Mouse (Mus musculus): ENCODE measurements around the gene Ckap5. TPM values are rescaled to one million over a fixed set of nuclear protein-coding genes. Genes with fewer than 3 reads are reported as not detected.

Gene Ckap5
- polyA plus RNA-seq, 1 experiment, result 106 TPM

GRCm38 (mm10) chr2:91645354-91645753, 118.8 kb downstream of the Ckap5 start:
- no peak for DNase-seq (ENCODE audit: low read depth)
- TF ChIP-seq POLR2A (IDR thresholded peaks at IDR 0.05; ENCODE audit: borderline replicate concordance, extremely low read depth, insufficient read depth, insufficient read length, poor library complexity, severe bottlenecking) (no peak), CTCF (IDR thresholded peaks at IDR 0.05; ENCODE audit: borderline replicate concordance, extremely low read depth, insufficient read depth, insufficient read length) (no peak)

- no peak for TF ChIP-seq POLR2A (IDR thresholded peaks at IDR 0.05; ENCODE audit: borderline replicate concordance, extremely low read depth, insufficient read depth, insufficient read length, poor library complexity, severe bottlenecking)
- TF ChIP-seq CTCF (IDR thresholded peaks at IDR 0.05; ENCODE audit: borderline replicate concordance, extremely low read depth, insufficient read depth, insufficient read length), result no peak
- DNase-seq (ENCODE audit: low read depth), result no peak
Measured at GRCm38 (mm10) chr2:91645811-91646210, 119.2 kb downstream of the Ckap5 start.

- TF ChIP-seq POLR2A (IDR thresholded peaks at IDR 0.05; ENCODE audit: borderline replicate concordance, extremely low read depth, insufficient read depth, insufficient read length, poor library complexity, severe bottlenecking) (no peak), CTCF (IDR thresholded peaks at IDR 0.05; ENCODE audit: borderline replicate concordance, extremely low read depth, insufficient read depth, insufficient read length) (peak; percentile 64; the same call in 1 of the 2 replicates)
- peak; percentile 76 for DNase-seq (ENCODE audit: low read depth)
Measured at GRCm38 (mm10) chr2:91646733-91647132, 120.2 kb downstream of the Ckap5 start.

GRCm38 (mm10) chr2:91649152-91649551, 122.6 kb downstream of the Ckap5 start:
- TF ChIP-seq CTCF (IDR thresholded peaks at IDR 0.05; ENCODE audit: borderline replicate concordance, extremely low read depth, insufficient read depth, insufficient read length) (no peak), POLR2A (IDR thresholded peaks at IDR 0.05; ENCODE audit: borderline replicate concordance, extremely low read depth, insufficient read depth, insufficient read length, poor library complexity, severe bottlenecking) (no peak)
- DNase-seq (ENCODE audit: low read depth), result no peak

- DNase-seq (ENCODE audit: low read depth), result peak; percentile 99
- no peak for TF ChIP-seq CTCF (IDR thresholded peaks at IDR 0.05; ENCODE audit: borderline replicate concordance, extremely low read depth, insufficient read depth, insufficient read length)
- TF ChIP-seq POLR2A (IDR thresholded peaks at IDR 0.05; ENCODE audit: borderline replicate concordance, extremely low read depth, insufficient read depth, insufficient read length, poor library complexity, severe bottlenecking), result peak; percentile 43; the same call in 1 of the 2 replicates
Measured at GRCm38 (mm10) chr2:91649553-91650359, 123.2 kb downstream of the Ckap5 start, which contains the start of the genes Zfp408 and Arhgap1. Gene Zfp408, minus strand, starts transcription at chr2:91649791. Gene Arhgap1, plus strand, starts transcription at chr2:91649860.

- TF ChIP-seq POLR2A (IDR thresholded peaks at IDR 0.05; ENCODE audit: borderline replicate concordance, extremely low read depth, insufficient read depth, insufficient read length, poor library complexity, severe bottlenecking), result no peak
- TF ChIP-seq CTCF (IDR thresholded peaks at IDR 0.05; ENCODE audit: borderline replicate concordance, extremely low read depth, insufficient read depth, insufficient read length), result no peak
- DNase-seq (ENCODE audit: low read depth), result no peak
Measured at GRCm38 (mm10) chr2:91650360-91650995, 123.9 kb downstream of the Ckap5 start.

GRCm38 (mm10) chr2:91651458-91652258, 125.1 kb downstream of the Ckap5 start:
- DNase-seq (ENCODE audit: low read depth), result no peak
- TF ChIP-seq CTCF (IDR thresholded peaks at IDR 0.05; ENCODE audit: borderline replicate concordance, extremely low read depth, insufficient read depth, insufficient read length) (no peak), POLR2A (IDR thresholded peaks at IDR 0.05; ENCODE audit: borderline replicate concordance, extremely low read depth, insufficient read depth, insufficient read length, poor library complexity, severe bottlenecking) (no peak)

- peak; percentile 20 for DNase-seq (ENCODE audit: low read depth)
Measured at GRCm38 (mm10) chr2:91652863-91653262, 126.3 kb downstream of the Ckap5 start.

GRCm38 (mm10) chr2:91655388-91655787, 128.8 kb downstream of the Ckap5 start:
- DNase-seq (ENCODE audit: low read depth), result no peak
- TF ChIP-seq POLR2A (IDR thresholded peaks at IDR 0.05; ENCODE audit: borderline replicate concordance, extremely low read depth, insufficient read depth, insufficient read length, poor library complexity, severe bottlenecking), result no peak
- TF ChIP-seq CTCF (IDR thresholded peaks at IDR 0.05; ENCODE audit: borderline replicate concordance, extremely low read depth, insufficient read depth, insufficient read length), result no peak

More at GRCm38 (mm10) chr2:91652863-91653262, 126.3 kb downstream of the Ckap5 start:
- TF ChIP-seq CTCF (IDR thresholded peaks at IDR 0.05; ENCODE audit: borderline replicate concordance, extremely low read depth, insufficient read depth, insufficient read length) (no peak), POLR2A (IDR thresholded peaks at IDR 0.05; ENCODE audit: borderline replicate concordance, extremely low read depth, insufficient read depth, insufficient read length, poor library complexity, severe bottlenecking) (no peak)

- TF ChIP-seq POLR2A (IDR thresholded peaks at IDR 0.05; ENCODE audit: borderline replicate concordance, extremely low read depth, insufficient read depth, insufficient read length, poor library complexity, severe bottlenecking) (no peak), CTCF (IDR thresholded peaks at IDR 0.05; ENCODE audit: borderline replicate concordance, extremely low read depth, insufficient read depth, insufficient read length) (no peak)
- no peak for DNase-seq (ENCODE audit: low read depth)
Measured at GRCm38 (mm10) chr2:91655827-91656226, 129.3 kb downstream of the Ckap5 start.

GRCm38 (mm10) chr2:91656774-91657173, 130.2 kb downstream of the Ckap5 start:
- TF ChIP-seq CTCF (IDR thresholded peaks at IDR 0.05; ENCODE audit: borderline replicate concordance, extremely low read depth, insufficient read depth, insufficient read length), result peak; percentile 7; the same call in 1 of the 2 replicates
- TF ChIP-seq POLR2A (IDR thresholded peaks at IDR 0.05; ENCODE audit: borderline replicate concordance, extremely low read depth, insufficient read depth, insufficient read length, poor library complexity, severe bottlenecking), result no peak
- no peak for DNase-seq (ENCODE audit: low read depth)
